Mouse (Mus musculus): ENCODE measurements around the gene Fzd2. TPM values are rescaled to one million over a fixed set of nuclear protein-coding genes. Genes with fewer than 3 reads are reported as not detected.

Fzd2 gene
- polyA plus RNA-seq, 2 experiments = 0.28 to 1.1 TPM

- Histone ChIP-seq H3K27me3 (ENCODE audit: control insufficient read depth, insufficient read depth, low read length) (peaks cover 3% of the 10 kb centered on the region; the same call in 1 of the 2 replicates), H3K36me3 (replicated peaks; ENCODE audit: control insufficient read depth, insufficient read depth, low read depth) (no peaks in the 10 kb centered on the region), H3K9ac (replicated peaks) (no peak overlapping the region), H3K4me1 (replicated peaks; ENCODE audit: control insufficient read depth in 2 of 2, insufficient read depth in 2 of 2, low read length in 1 of 2) (peaks cover 0 to 4% of the 10 kb centered on the region in 2 experiments; a peak in 1 of 4 replicates), H3K9me3 (ENCODE audit: control insufficient read depth, low read length) (no peaks in the 10 kb centered on the region), H3K27ac (no peak overlapping the region), H3K4me2 (ENCODE audit: low read depth) (no peak overlapping the region), H3K4me3 (ENCODE audit: insufficient read depth in 1 of 2, low read depth in 2 of 2, low read length in 2 of 2) (no peak overlapping the region)
- DNase-seq (ENCODE audit: low read depth in 3 of 3, low spot score in 3 of 3) (no peak), ATAC-seq (ENCODE audit: insufficient read depth) (no peak)
- TF ChIP-seq EP300 (IDR thresholded peaks at IDR 0.05; ENCODE audit: low read depth) (no peak), CTCF (IDR thresholded peaks at IDR 0.05; ENCODE audit: low read depth) (no peak)
- WGBS (ENCODE audit: insufficient replicate concordance) = 66% methylated on average over 13 of the region's 13 CpGs
Measured at GRCm38 (mm10) chr11:102576050-102576754, 28.0 kb upstream of the Fzd2 start.

GRCm38 (mm10) chr11:102578341-102579118 is 25.7 kb upstream of the Fzd2 start:
- Histone ChIP-seq H3K4me1 (replicated peaks; ENCODE audit: control insufficient read depth in 2 of 2, insufficient read depth in 2 of 2, low read length in 1 of 2) (0 out of 4 replicates have a peak, but pooled peaks cover 0 to 2% of the 10 kb centered on the region in 2 experiments), H3K27me3 (ENCODE audit: control insufficient read depth, insufficient read depth, low read length) (peaks cover 3% of the 10 kb centered on the region), H3K4me3 (ENCODE audit: insufficient read depth in 1 of 2, low read depth in 2 of 2, low read length in 2 of 2) (peak overlapping the region; percentile 20 to 30), H3K27ac (no peak overlapping the region), H3K9me3 (ENCODE audit: control insufficient read depth, low read length) (no peaks in the 10 kb centered on the region), H3K4me2 (ENCODE audit: low read depth) (peak overlapping the region; percentile 60), H3K36me3 (replicated peaks; ENCODE audit: control insufficient read depth, insufficient read depth, low read depth) (no peaks in the 10 kb centered on the region), H3K9ac (replicated peaks) (no peak overlapping the region; the same call in 1 of the 2 replicates)
- WGBS (ENCODE audit: insufficient replicate concordance) = 5% methylated on average over 27 of the region's 27 CpGs
- ATAC-seq (ENCODE audit: insufficient read depth) (peak; percentile 43; the same call in 1 of the 2 replicates), DNase-seq (ENCODE audit: low read depth in 3 of 3, low spot score in 3 of 3) (peak; percentile 56 to 60 (median 56))
- TF ChIP-seq CTCF (IDR thresholded peaks at IDR 0.05; ENCODE audit: low read depth) (peak; percentile 99), EP300 (IDR thresholded peaks at IDR 0.05; ENCODE audit: low read depth) (no peak)

GRCm38 (mm10) chr11:102579165-102580033 is 24.8 kb upstream of the Fzd2 start, which contains the start of gene Gm11627:
TSS of gene Gm11627 (minus strand) at chr11:102579461.
- Histone ChIP-seq H3K36me3 (replicated peaks; ENCODE audit: control insufficient read depth, insufficient read depth, low read depth) (no peaks in the 10 kb centered on the region), H3K9me3 (ENCODE audit: control insufficient read depth, low read length) (no peaks in the 10 kb centered on the region), H3K4me2 (ENCODE audit: low read depth) (peak within 1 kb of the TSS; percentile 60), H3K4me1 (replicated peaks; ENCODE audit: control insufficient read depth in 2 of 2, insufficient read depth in 2 of 2, low read length in 1 of 2) (0 out of 4 replicates have a peak, but pooled peaks cover 0 to 2% of the 10 kb centered on the region in 2 experiments), H3K27me3 (ENCODE audit: control insufficient read depth, insufficient read depth, low read length) (peaks cover 3% of the 10 kb centered on the region), H3K4me3 (ENCODE audit: insufficient read depth in 1 of 2, low read depth in 2 of 2, low read length in 2 of 2) (peak within 1 kb of the TSS; percentile 20 to 30), H3K9ac (replicated peaks) (no peak within 1 kb of the TSS; the same call in 1 of the 2 replicates), H3K27ac (no peak within 1 kb of the TSS)
- TF ChIP-seq CTCF (IDR thresholded peaks at IDR 0.05; ENCODE audit: low read depth) (no peak), EP300 (IDR thresholded peaks at IDR 0.05; ENCODE audit: low read depth) (no peak)
- 19% methylated on average over 23 of the region's 23 CpGs for WGBS (ENCODE audit: insufficient replicate concordance)
- DNase-seq (ENCODE audit: low read depth in 3 of 3, low spot score in 3 of 3) = no peak
- no peak for ATAC-seq (ENCODE audit: insufficient read depth)

- no peak for ATAC-seq (ENCODE audit: insufficient read depth)
- 42% methylated on average over 3 of the region's 3 CpGs for WGBS (ENCODE audit: insufficient replicate concordance)
- Histone ChIP-seq H3K4me2 (ENCODE audit: low read depth) (no peak overlapping the region), H3K9ac (replicated peaks) (no peak overlapping the region), H3K36me3 (replicated peaks; ENCODE audit: control insufficient read depth, insufficient read depth, low read depth) (no peaks in the 10 kb centered on the region), H3K4me1 (replicated peaks; ENCODE audit: control insufficient read depth in 2 of 2, insufficient read depth in 2 of 2, low read length in 1 of 2) (0 out of 4 replicates have a peak, but pooled peaks cover 0 to 2% of the 10 kb centered on the region in 2 experiments), H3K27me3 (ENCODE audit: control insufficient read depth, insufficient read depth, low read length) (peaks cover 3% of the 10 kb centered on the region), H3K27ac (no peak overlapping the region), H3K4me3 (ENCODE audit: insufficient read depth in 1 of 2, low read depth in 2 of 2, low read length in 2 of 2) (no peak overlapping the region), H3K9me3 (ENCODE audit: control insufficient read depth, low read length) (no peaks in the 10 kb centered on the region)
- no peak for TF ChIP-seq EP300 (IDR thresholded peaks at IDR 0.05; ENCODE audit: low read depth)
- no peak for DNase-seq (ENCODE audit: low read depth in 3 of 3, low spot score in 3 of 3)
Measured at GRCm38 (mm10) chr11:102580034-102580330, 24.2 kb upstream of the Fzd2 start.

All from liver, embryonic 14.5 days (tissue).